Mouse (Mus musculus) layer of hippocampus, adult 2 months (tissue): ENCODE results near the gene Kprp. TPM values are rescaled to one million over a fixed set of nuclear protein-coding genes. Genes with fewer than 3 reads are reported as not detected.
"Not testable (repeated sequence)": the region's sequence is repeated elsewhere in the genome, so short reads cannot be mapped to it uniquely, and the experiment has no call there.

ENCODE experiments used
- DNase-seq, 2 experiments: peaks; one replicate each; pipeline ENCODE4 v3.0.0; 2022; ENCODE audit warnings: low spot score in 2 of 2
- H3K27ac ChIP-seq: fragments of 200-600 bp; 2 replicates; pipeline ENCODE4 v1.8.1; 2022
- H3K4me3 ChIP-seq: fragments of 200-600 bp; 2 replicates; pipeline ENCODE4 v1.8.1; 2022; ENCODE audit warnings: mild to moderate bottlenecking
- CTCF ChIP-seq: fragments of 200-600 bp; conservative IDR thresholded peaks from 2 replicates; pipeline ENCODE4 v1.8.1; 2022; ENCODE audit warnings: antibody characterized with exemption, mild to moderate bottlenecking, moderate library complexity
- long read RNA-seq, 2 experiments: library from polyadenylated mRNA; stranded (forward); transcript quantifications; one replicate each; pipeline ENCODE4 v2.0.0; 2021; ENCODE audit warnings: borderline mapping rate in 2 of 2
- total RNA-seq, 2 experiments: library from RNA; stranded (reverse); gene quantifications; 2 replicates each; pipeline ENCODE4 v1.2.3; 2021

The Kprp gene
- total RNA-seq = not detected
- long read RNA-seq, experiment 1 = 0 reads
- long read RNA-seq, experiment 2 = 0 reads

- TF ChIP-seq CTCF = no peak
- no peak within 1 kb of the TSS for H3K27ac ChIP-seq
- DNase-seq = no peak
These were observed at the start of gene Kprp for GRCm38 (mm10) chr3:92827108-92827507. Kprp (minus strand) TSS chr3:92827247.

GRCm38 (mm10) chr3:92874180-92874579, 47.1 kb upstream of the Kprp start:
- no peak for TF ChIP-seq CTCF
- DNase-seq = no peak
- no peak overlapping the region for H3K27ac ChIP-seq

More at GRCm38 (mm10) chr3:92827108-92827507, at the start of gene Kprp:
- H3K4me3 ChIP-seq = no peak within 1 kb of the TSS

GRCm38 (mm10) chr3:92870116-92870515, 43.1 kb upstream of the Kprp start, which contains the start of gene 2310050C09Rik:
2310050C09Rik (minus strand) TSS chr3:92870216.
- Histone ChIP-seq H3K27ac (no peak within 1 kb of the TSS), H3K4me3 (no peak within 1 kb of the TSS)
- no peak for TF ChIP-seq CTCF
- no peak for DNase-seq

More at GRCm38 (mm10) chr3:92874180-92874579, 47.1 kb upstream of the Kprp start:
- no peak overlapping the region for H3K4me3 ChIP-seq

DNA sequence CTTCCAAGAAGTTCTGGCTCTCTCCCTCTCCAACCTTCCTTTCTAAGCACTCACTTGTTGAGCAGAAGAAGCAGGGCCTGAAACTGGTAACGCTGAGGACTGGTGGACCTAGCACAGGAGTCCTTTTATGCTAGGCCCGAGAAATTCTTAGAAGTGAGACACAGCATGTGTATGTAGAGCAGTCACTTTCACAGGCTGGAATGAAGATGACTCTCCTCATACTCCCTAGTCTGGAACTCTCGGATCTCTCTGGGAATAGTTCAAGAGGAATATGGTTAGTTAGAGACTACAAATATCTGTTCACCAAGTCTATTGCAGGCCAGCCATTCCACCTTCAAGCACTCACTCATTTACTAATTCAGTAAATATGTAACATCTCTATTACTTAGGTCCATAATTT, 24.1 kb upstream of the Kprp start, which contains the start of gene Lce1l:
Lce1l (minus strand) TSS at position 101 of the 400 bp plus-strand sequence.
- Histone ChIP-seq H3K4me3 (no peak within 1 kb of the TSS), H3K27ac (no peak within 1 kb of the TSS)
- no peak for DNase-seq
- TF ChIP-seq CTCF = no peak

DNA sequence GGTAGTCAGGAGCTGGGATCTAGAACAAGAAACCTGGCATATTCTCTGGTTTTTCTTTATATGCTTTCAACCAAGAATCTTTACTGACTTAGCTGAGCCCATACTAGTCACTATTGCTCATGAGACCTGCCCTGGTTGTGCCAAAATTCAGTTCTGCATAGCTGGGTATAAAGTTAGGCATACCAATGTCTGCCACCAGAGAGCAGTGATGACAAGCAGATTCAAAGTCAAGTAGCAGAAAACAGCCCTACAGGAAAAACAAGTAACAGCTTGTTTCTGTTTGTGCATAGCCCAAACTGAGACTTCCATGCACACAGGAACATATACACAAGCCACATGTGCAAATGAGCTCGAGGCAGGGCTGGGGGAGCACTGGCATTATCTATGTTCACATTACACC, 1.2 kb downstream of the Kprp start:
- TF ChIP-seq CTCF = peak; percentile 46
- DNase-seq = no peak
- no peak overlapping the region for H3K27ac ChIP-seq
- no peak overlapping the region for H3K4me3 ChIP-seq

GRCm38 (mm10) chr3:92816036-92816435, 11.0 kb downstream of the Kprp start:
- DNase-seq, H3K4me3 ChIP-seq, H3K27ac ChIP-seq: not testable (repeated sequence)

GRCm38 (mm10) chr3:92815581-92815980, 11.5 kb downstream of the Kprp start:
- Histone ChIP-seq H3K4me3 (no peak overlapping the region), H3K27ac (no peak overlapping the region)
- DNase-seq = no peak
- TF ChIP-seq CTCF = no peak

DNA sequence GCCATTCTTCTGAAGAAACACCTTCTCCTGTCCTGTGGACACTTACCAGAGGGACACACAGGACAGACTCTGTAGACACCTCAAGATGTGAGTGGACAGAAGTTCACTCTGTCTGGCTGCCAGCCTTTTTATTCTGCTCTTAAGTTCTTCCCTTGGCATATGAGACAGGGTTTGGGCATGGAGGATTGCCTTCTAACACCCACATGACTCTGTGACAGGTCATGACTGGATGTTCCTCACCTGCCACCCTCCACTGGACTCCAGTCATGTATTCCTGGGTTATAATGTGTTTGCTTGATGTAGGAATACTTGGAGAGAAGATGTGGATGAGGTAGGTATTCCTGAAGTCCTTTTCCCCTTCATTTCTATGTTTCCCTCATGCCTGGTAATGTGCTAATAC, 19.3 kb downstream of the Kprp start, which contains the start of gene Lce1k:
Lce1k (minus strand) TSS at position 101 of the 400 bp plus-strand sequence.
- no peak for DNase-seq
- Histone ChIP-seq H3K4me3 (no peak within 1 kb of the TSS), H3K27ac (no peak within 1 kb of the TSS)
- no peak for TF ChIP-seq CTCF

DNA sequence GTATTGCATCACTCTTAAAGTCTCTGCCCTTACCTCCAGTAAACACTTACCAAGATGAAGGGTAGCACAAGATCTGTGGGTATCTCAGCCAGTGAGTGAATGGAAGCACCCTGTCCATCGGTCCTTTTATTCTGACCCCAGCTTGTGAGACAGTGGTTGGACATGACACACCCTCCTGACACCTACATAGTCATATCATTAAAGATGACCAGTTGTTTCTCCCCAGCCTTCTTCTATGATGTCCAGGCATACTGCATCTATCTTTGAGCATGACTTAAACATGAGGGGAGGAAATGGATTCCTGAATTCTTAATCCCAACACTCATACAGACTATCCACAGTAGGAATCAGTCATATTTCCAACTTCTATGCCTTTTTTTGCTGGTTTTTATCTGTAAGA, 36.6 kb downstream of the Kprp start, which contains the start of gene Lce1j:
Lce1j (minus strand) TSS at position 101 of the 400 bp plus-strand sequence.
- no peak within 1 kb of the TSS for H3K4me3 ChIP-seq
- DNase-seq = no peak
- H3K27ac ChIP-seq = no peak within 1 kb of the TSS
- TF ChIP-seq CTCF = no peak

GRCm38 (mm10) chr3:92778799-92779198, 48.2 kb downstream of the Kprp start, which contains the start of gene Lce1i:
Lce1i (minus strand) TSS chr3:92778899.
- TF ChIP-seq CTCF = no peak

More at GRCm38 (mm10) chr3:92778799-92779198, 48.2 kb downstream of the Kprp start, which contains the start of gene Lce1i:
- no peak for DNase-seq
- Histone ChIP-seq H3K4me3 (no peak within 1 kb of the TSS), H3K27ac (no peak within 1 kb of the TSS)

Other genes starting within 250 kb of the Kprp start
- gene Smcp, start 238.2 kb downstream of the Kprp start, total RNA-seq = not detected
- gene 2210017I01Rik, start 219.8 kb downstream of the Kprp start, total RNA-seq = not detected
- not detected for gene Lce6a, start 205.6 kb downstream of the Kprp start, total RNA-seq
- not detected for gene Lce1a1, start 178.9 kb downstream of the Kprp start, total RNA-seq
- not detected for gene Lce1b, start 170.3 kb downstream of the Kprp start, total RNA-seq
- gene Lce1a2, start 156.9 kb downstream of the Kprp start, total RNA-seq = not detected
- not detected for gene Lce1c, start 148.0 kb downstream of the Kprp start, total RNA-seq
- gene Lce1d, start 140.0 kb downstream of the Kprp start, total RNA-seq = not detected
- not detected for gene Lce1e, start 118.2 kb downstream of the Kprp start, total RNA-seq
- gene Lce1f, start 106.9 kb downstream of the Kprp start, total RNA-seq = not detected
- gene Gm38119, start 88.2 kb downstream of the Kprp start, total RNA-seq = not detected
- gene Lce1g, start 74.9 kb downstream of the Kprp start, total RNA-seq = not detected
- not detected for gene Lce1h, start 62.2 kb downstream of the Kprp start, total RNA-seq
- gene Lce1i, start 48.3 kb downstream of the Kprp start, total RNA-seq = not detected
- gene Lce1j, start 36.7 kb downstream of the Kprp start, total RNA-seq = not detected
- gene Lce1k, start 19.4 kb downstream of the Kprp start, total RNA-seq = not detected
- not detected for gene Lce1l, start 24.0 kb upstream of the Kprp start, total RNA-seq
- not detected for gene 2310050C09Rik, start 43.0 kb upstream of the Kprp start, total RNA-seq
- gene Lce3a, start 99.0 kb upstream of the Kprp start, total RNA-seq = not detected
- not detected for gene Lce3b, start 105.7 kb upstream of the Kprp start, total RNA-seq
- not detected for gene Lce3c, start 117.2 kb upstream of the Kprp start, total RNA-seq
- not detected for gene Lce3d, start 130.1 kb upstream of the Kprp start, total RNA-seq
- gene Lce3e, start 139.8 kb upstream of the Kprp start, total RNA-seq = not detected
- gene Lce3f, start 165.0 kb upstream of the Kprp start, total RNA-seq = not detected
- gene Crct1, start 188.4 kb upstream of the Kprp start, total RNA-seq = not detected
- gene Lce1m, start 191.8 kb upstream of the Kprp start, total RNA-seq = not detected
- not detected for gene Gm4858, start 241.6 kb upstream of the Kprp start, total RNA-seq